Mouse (Mus musculus) adrenal gland, postnatal 36 days (tissue): ENCODE data around the gene Tgif2. TPM values are rescaled to one million over a fixed set of nuclear protein-coding genes. Genes with fewer than 3 reads are reported as not detected.
"Not testable (repeated sequence)": the region's sequence is repeated elsewhere in the genome, so short reads cannot be mapped to it uniquely, and the experiment has no call there.

ENCODE experiments used
- DNase-seq, 2 experiments: peaks; one replicate each; pipeline ENCODE4 v3.0.0; 2021; ENCODE audit warnings: mixed read lengths in 1 of 2
- total RNA-seq, 2 experiments: library from RNA; stranded (reverse); gene quantifications; 2 replicates each; pipeline ENCODE4 v1.2.3; 2021

Gene Tgif2
- total RNA-seq, 2 experiments from 2014 or later = 3.9 to 4.4 TPM

GRCm38 (mm10) chr2:156843331-156843730 is 3.5 kb downstream of the Tgif2 start:
- no peak for DNase-seq

- no peak for DNase-seq
These were observed 4.9 kb downstream of the Tgif2 start for GRCm38 (mm10) chr2:156844715-156845114.

GRCm38 (mm10) chr2:156847653-156848052 is 7.8 kb downstream of the Tgif2 start:
- DNase-seq = no peak

- no peak for DNase-seq
These were observed 8.8 kb downstream of the Tgif2 start for GRCm38 (mm10) chr2:156848526-156849182.

- DNase-seq = no peak
These were observed 10.7 kb downstream of the Tgif2 start for GRCm38 (mm10) chr2:156850505-156850904.

- not testable (repeated sequence) for DNase-seq
These were observed 13.8 kb downstream of the Tgif2 start for GRCm38 (mm10) chr2:156853584-156853983.

GRCm38 (mm10) chr2:156853999-156854771 is 14.4 kb downstream of the Tgif2 start:
- DNase-seq = peak; percentile 48 to 53

GRCm38 (mm10) chr2:156856311-156856710 is 16.5 kb downstream of the Tgif2 start:
- no peak for DNase-seq

GRCm38 (mm10) chr2:156857385-156857791 is 17.6 kb downstream of the Tgif2 start:
- no peak for DNase-seq

- DNase-seq = no peak
These were observed 18.0 kb downstream of the Tgif2 start, which contains the start of gene 4930518I15Rik for GRCm38 (mm10) chr2:156857835-156858234. Gene 4930518I15Rik (minus strand): TSS chr2:156857946.

- DNase-seq = no peak
These were observed 18.9 kb downstream of the Tgif2 start for GRCm38 (mm10) chr2:156858671-156859070.

GRCm38 (mm10) chr2:156862041-156862717 is 22.4 kb downstream of the Tgif2 start:
- DNase-seq = peak; percentile 61 to 67

- DNase-seq = peak; percentile 99
These were observed 23.1 kb downstream of the Tgif2 start, which contains the start of gene Rab5if for GRCm38 (mm10) chr2:156862772-156863486. Gene Rab5if (plus strand): TSS chr2:156863128.

- peak; percentile 81 to 87 for DNase-seq
These were observed 23.8 kb downstream of the Tgif2 start for GRCm38 (mm10) chr2:156863487-156864160.

GRCm38 (mm10) chr2:156864481-156864880 is 24.7 kb downstream of the Tgif2 start:
- peak; percentile 23 to 40 for DNase-seq

- DNase-seq = peak; percentile 20 to 49
These were observed 29.2 kb downstream of the Tgif2 start for GRCm38 (mm10) chr2:156868994-156869393.

- DNase-seq = no peak
These were observed 29.7 kb downstream of the Tgif2 start for GRCm38 (mm10) chr2:156869554-156869953.

- DNase-seq = peak; percentile 68 to 80
These were observed 30.7 kb downstream of the Tgif2 start for GRCm38 (mm10) chr2:156870519-156870918.

GRCm38 (mm10) chr2:156873629-156874028 is 33.8 kb downstream of the Tgif2 start:
- peak; percentile 26 to 55 for DNase-seq

- no peak for DNase-seq
These were observed 34.4 kb downstream of the Tgif2 start for GRCm38 (mm10) chr2:156874047-156874759.
